Mouse (Mus musculus): ENCODE measurements around the gene Iyd.
A peak's percentile ranks its signal among the peaks of the same experiment; 100 is the strongest.

- TF ChIP-seq EP300 (IDR thresholded peaks at IDR 0.05) (peak; percentile 45), CTCF (IDR thresholded peaks at IDR 0.05) (no peak)
Observed at GRCm38 (mm10) chr10:3516442-3516841, 23.6 kb upstream of the Iyd start.

All from lung, postnatal 0 days (tissue).